Mouse (Mus musculus) liver, adult 2 months (tissue): Measurements from ENCODE around the gene Pdk2. TPM values are rescaled to one million over a fixed set of nuclear protein-coding genes. Genes with fewer than 3 reads are reported as not detected.

Source experiments
- DNase-seq: peaks from one replicate; pipeline ENCODE4 v3.0.0-alpha.2; 2011; ENCODE audit warnings: low read depth, low spot score; ENCODE audit errors: extremely low read depth
- H3K27ac ChIP-seq: fragments of 200-500 bp; replicated peaks from 2 replicates; pipeline ENCODE4 v1.5.1; 2012; ENCODE audit warnings: low read depth, mild to moderate bottlenecking, control low read depth, inconsistent platforms, low read length; ENCODE audit not compliant: insufficient read depth
- H3K27me3 ChIP-seq: fragments of 200-500 bp; 2 replicates; pipeline ENCODE4 v1.6.1; 2012; ENCODE audit warnings: mild to moderate bottlenecking, moderate library complexity, low read length, inconsistent platforms; ENCODE audit not compliant: control insufficient read depth, insufficient read depth
- H3K36me3 ChIP-seq: fragments of 200-500 bp; 2 replicates; pipeline ENCODE4 v1.6.1; 2012; ENCODE audit warnings: low read length, inconsistent platforms; ENCODE audit not compliant: control insufficient read depth, insufficient read depth
- H3K4me1 ChIP-seq: fragments of 200-500 bp; 2 replicates; pipeline ENCODE4 v1.6.1; 2011; ENCODE audit warnings: low read length; ENCODE audit not compliant: control insufficient read depth, insufficient read depth
- H3K4me3 ChIP-seq: fragments of 200-500 bp; 2 replicates; pipeline ENCODE4 v1.5.1; 2011; ENCODE audit warnings: low read depth, mild to moderate bottlenecking, control low read depth, low read length, moderate library complexity; ENCODE audit not compliant: insufficient read depth
- H3K79me2 ChIP-seq: fragments of 200-500 bp; 2 replicates; pipeline ENCODE4 v1.6.1; 2012; ENCODE audit warnings: inconsistent platforms, mild to moderate bottlenecking, low read length, moderate library complexity; ENCODE audit not compliant: control insufficient read depth, insufficient read depth
- H3K9ac ChIP-seq: fragments of 200-500 bp; 2 replicates; pipeline ENCODE4 v1.6.1; 2012; ENCODE audit warnings: low read depth, mild to moderate bottlenecking, control low read depth, inconsistent platforms, low read length
- CTCF ChIP-seq: fragments of 200-500 bp; IDR thresholded peaks from 2 replicates; pipeline ENCODE4 v1.5.1; 2011; ENCODE audit warnings: low read depth, low read length, control low read depth
- POLR2A ChIP-seq: fragments of 200-500 bp; IDR thresholded peaks from 2 replicates; pipeline ENCODE4 v1.6.1; 2011; ENCODE audit warnings: low read length, control low read depth; ENCODE audit not compliant: insufficient read depth; ENCODE audit errors: extremely low read depth
- WGBS: fragments of 180-500 bp; shearing (Covaris S2); methylation state at CpG from one replicate; pipeline ENCODE4 v1.1.7; 2018; 5-methylcytosine and 5-hydroxymethylcytosine counted together
- polyA plus RNA-seq: library from polyadenylated mRNA; depleted of rRNA; stranded (reverse); fragments of >200 nt; gene quantifications from 2 replicates; pipeline ENCODE4 v1.2.3, GENCODE M21; 2012
- total RNA-seq: library from RNA; depleted of rRNA; stranded (reverse); fragments of >200 nt; gene quantifications from 2 replicates; pipeline ENCODE4 v1.2.3, GENCODE M21; 2014

Gene Pdk2
- total and polyA plus RNA-seq, 2 experiments = 17.7 to 101 TPM

DNA sequence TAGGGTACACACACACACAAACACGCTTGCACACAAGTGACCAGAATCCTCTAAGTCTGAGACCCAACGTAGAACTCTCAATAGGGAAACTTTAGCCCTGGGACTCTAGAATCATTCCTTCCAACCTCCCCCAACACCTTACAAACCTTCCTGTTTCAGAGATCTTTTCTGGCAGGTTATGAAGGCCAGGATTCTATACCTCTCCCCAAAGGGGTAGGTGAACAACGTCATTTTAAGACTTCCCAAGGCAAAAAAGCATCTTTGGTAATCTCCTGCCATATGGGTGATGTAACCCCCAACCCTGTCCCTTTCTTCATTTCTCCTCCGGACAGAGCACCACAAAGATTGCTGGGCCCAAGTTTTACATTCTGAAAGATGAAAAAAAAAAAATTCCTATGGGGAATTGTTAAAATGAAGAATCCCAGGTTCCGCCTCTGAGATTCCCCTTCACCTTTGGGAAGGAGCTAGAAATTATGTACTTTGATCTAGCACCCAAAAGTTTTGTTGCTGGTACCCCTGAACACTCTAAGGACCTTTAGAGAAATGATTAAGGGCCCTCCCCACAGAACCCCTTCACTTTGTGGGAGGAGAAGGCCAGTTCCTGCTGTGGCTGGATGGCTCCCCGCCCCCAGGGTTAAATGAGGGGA, 50.9 kb downstream of the Pdk2 start:
- Histone ChIP-seq H3K36me3 (no peaks in the 10 kb centered on the region), H3K4me1 (peaks cover 4% of the 10 kb centered on the region; the same call in 1 of the 2 replicates), H3K4me3 (peak overlapping the region; percentile 27), H3K27ac (peak overlapping the region; percentile 66), H3K9ac (peak overlapping the region; percentile 62), H3K27me3 (peaks cover 10% of the 10 kb centered on the region), H3K79me2 (peaks cover 7% of the 10 kb centered on the region; the same call in 1 of the 2 replicates)
- no peak for TF ChIP-seq CTCF
- no peak for TF ChIP-seq POLR2A
- 57% methylated on average over 6 of the region's 6 CpGs for WGBS
- DNase-seq = no peak

DNA sequence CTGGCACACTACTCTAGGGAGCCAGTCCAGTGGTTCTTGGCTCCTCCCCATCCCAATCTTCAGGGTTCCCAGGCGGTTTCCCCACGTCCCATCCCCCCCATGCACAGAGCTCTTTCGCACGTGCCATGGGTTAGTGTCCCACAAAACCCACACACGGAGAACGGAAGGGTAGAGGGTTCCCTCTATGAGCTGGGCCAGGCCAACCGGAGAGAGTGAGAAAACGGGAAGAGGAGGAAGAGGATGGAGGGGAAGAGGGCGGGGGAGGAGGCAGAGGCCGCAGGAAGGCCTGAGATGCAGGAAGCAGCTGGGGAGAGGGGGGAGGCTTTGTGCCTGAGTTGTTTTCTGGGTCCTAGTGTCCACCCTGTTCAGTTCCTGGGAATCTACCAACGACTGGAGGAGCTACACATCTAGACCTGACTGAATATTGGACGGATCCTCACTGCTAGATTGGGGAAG, 51.6 kb downstream of the Pdk2 start:
- Histone ChIP-seq H3K79me2 (peaks cover 4% of the 10 kb centered on the region; the same call in 1 of the 2 replicates), H3K27me3 (peaks cover 10% of the 10 kb centered on the region), H3K4me3 (peak overlapping the region; percentile 27), H3K4me1 (peaks cover 4% of the 10 kb centered on the region; the same call in 1 of the 2 replicates), H3K9ac (peak overlapping the region; percentile 37), H3K27ac (peak overlapping the region; percentile 64), H3K36me3 (no peaks in the 10 kb centered on the region)
- 23% methylated on average over 12 of the region's 12 CpGs for WGBS
- TF ChIP-seq CTCF (no peak), POLR2A (no peak)
- DNase-seq = peak; percentile 64

DNA sequence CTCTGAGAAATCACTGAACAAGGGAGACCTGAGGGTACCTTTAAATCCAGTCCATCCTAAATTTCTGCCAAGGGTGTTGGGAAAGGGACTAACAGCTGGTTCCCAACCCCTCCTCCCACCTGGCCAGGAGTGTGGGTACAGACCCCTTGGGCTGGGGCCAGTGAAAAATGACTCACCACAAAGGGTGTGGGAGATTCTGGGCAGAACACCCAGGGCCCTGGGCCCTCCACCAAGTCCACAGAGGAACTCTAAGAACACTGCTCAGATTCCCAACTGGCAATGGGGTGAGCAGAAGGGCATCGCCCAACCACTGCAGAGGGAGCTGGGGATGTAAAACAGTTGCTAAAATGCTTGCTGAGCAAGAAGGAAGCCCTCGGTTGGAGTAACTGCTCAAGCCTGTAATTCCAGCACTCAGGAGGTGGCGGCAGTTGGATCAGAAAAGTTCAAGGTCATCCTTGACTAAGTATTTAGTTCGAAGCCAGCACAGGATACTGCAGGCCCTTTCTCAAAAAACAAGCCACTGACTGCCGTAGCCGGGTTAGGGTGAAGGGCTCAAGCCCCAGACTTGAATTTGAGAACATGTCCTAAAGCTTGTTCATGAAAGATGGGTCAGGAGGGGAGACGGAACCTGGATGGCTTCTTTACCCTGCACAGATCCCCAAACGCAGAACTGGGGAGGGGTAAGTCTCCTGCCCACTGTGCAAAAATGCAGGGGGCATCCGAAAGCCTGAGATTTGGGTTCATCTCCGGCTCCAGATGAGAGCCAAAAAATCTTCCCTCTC, 52.2 kb downstream of the Pdk2 start:
- no peak for DNase-seq
- no peak for TF ChIP-seq POLR2A
- TF ChIP-seq CTCF = no peak
- WGBS = 64% methylated on average over 10 of the region's 10 CpGs
- Histone ChIP-seq H3K36me3 (no peaks in the 10 kb centered on the region), H3K79me2 (peaks cover 4% of the 10 kb centered on the region; the same call in 1 of the 2 replicates), H3K27me3 (peaks cover 10% of the 10 kb centered on the region), H3K4me3 (no peak overlapping the region; the same call in 1 of the 2 replicates), H3K4me1 (peaks cover 4% of the 10 kb centered on the region; the same call in 1 of the 2 replicates), H3K27ac (peak overlapping the region; percentile 64), H3K9ac (peak overlapping the region; percentile 20)

DNA sequence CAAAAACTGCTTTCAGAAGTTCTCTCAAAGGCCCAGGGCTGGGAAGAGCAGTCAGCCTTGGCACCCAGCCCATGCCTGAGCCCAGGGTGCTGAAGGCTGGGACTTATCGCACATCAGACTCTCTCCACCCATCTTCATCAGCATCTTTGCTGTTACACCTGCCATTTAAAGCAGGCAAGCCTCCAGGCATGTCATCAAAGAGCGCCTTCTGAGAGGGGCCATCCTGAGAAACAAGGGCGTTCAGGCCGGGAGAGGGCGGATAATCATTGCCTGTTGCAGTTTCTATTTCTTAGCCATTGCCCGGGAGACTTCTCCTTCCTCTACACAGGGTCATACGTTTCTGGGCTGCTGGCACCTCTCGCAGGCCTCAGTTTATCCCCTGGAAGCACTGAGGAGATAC, 53.3 kb downstream of the Pdk2 start:
- WGBS = 87% methylated on average over 8 of the region's 8 CpGs
- TF ChIP-seq CTCF (no peak), POLR2A (no peak)
- H3K27me3 ChIP-seq = peaks cover 10% of the 10 kb centered on the region
- no peak overlapping the region for H3K9ac ChIP-seq
- no peak for DNase-seq
- H3K4me3 ChIP-seq = no peak overlapping the region
- H3K4me1 ChIP-seq = peaks cover 4% of the 10 kb centered on the region; the same call in 1 of the 2 replicates
- no peaks in the 10 kb centered on the region for H3K36me3 ChIP-seq
- no peak overlapping the region for H3K27ac ChIP-seq
- H3K79me2 ChIP-seq = peaks cover 4% of the 10 kb centered on the region; the same call in 1 of the 2 replicates

DNA sequence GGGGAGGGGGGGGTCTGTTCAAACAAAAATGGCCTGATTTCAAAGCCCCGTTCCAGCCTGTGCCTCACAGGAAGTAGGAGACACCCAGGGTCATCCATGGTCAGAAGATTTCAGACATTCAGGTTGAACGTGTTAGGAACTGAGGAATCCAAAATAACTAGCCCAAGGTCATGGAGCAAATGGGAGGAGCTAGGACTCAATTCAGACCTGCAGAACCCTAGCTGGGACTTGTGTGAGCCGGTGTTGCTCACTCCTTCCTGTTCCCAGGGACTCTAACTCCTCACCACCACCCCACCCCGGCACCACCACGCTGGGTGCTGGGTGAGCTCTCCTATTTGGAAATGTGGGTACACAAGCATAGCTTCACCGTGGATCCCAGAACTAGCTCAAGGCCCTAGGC, 53.8 kb downstream of the Pdk2 start:
- DNase-seq = no peak
- Histone ChIP-seq H3K27ac (no peak overlapping the region), H3K27me3 (peaks cover 9% of the 10 kb centered on the region), H3K4me3 (no peak overlapping the region), H3K79me2 (peaks cover 2% of the 10 kb centered on the region; the same call in 1 of the 2 replicates), H3K9ac (no peak overlapping the region), H3K36me3 (no peaks in the 10 kb centered on the region), H3K4me1 (peaks cover 4% of the 10 kb centered on the region; the same call in 1 of the 2 replicates)
- 48% methylated on average over 6 of the region's 6 CpGs for WGBS
- no peak for TF ChIP-seq CTCF
- no peak for TF ChIP-seq POLR2A

DNA sequence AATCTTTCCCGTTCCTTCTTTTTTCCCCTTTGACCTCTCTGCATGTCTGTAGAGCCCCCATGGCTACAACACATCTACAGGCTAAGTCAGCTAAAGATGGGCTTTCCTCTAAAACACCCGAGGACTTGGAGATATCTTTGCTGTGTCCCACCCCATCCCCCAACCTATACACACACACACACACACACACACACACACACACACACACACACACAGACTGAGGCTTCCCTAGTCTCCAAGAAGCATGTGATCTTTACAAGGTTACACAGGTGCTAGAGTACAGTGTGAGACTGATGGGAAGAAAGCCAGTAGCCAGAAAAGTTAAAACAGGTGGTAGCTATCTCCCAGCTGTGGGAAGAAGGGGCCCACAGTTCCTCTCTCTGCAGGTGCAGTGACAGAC, 54.7 kb downstream of the Pdk2 start:
- Histone ChIP-seq H3K4me1 (peaks cover 4% of the 10 kb centered on the region; the same call in 1 of the 2 replicates), H3K36me3 (no peaks in the 10 kb centered on the region)
- WGBS = 67% methylated on average over 2 of the region's 2 CpGs

More for the DNA sequence above, 54.7 kb downstream of the Pdk2 start:
- TF ChIP-seq CTCF (no peak), POLR2A (no peak)
- Histone ChIP-seq H3K4me3 (no peak overlapping the region), H3K27me3 (peaks cover under 1% of the 10 kb centered on the region; the same call in 1 of the 2 replicates), H3K9ac (no peak overlapping the region), H3K27ac (no peak overlapping the region), H3K79me2 (no peaks in the 10 kb centered on the region)
- DNase-seq = no peak
